Mouse (Mus musculus) liver, embryonic 14.5 days (tissue): ENCODE measurements around the gene Ddx52. TPM values are rescaled to one million over a fixed set of nuclear protein-coding genes. Genes with fewer than 3 reads are reported as not detected.

Experiments used
- ATAC-seq: fragments of 200-750 bp; cut with Nextera tagmentation; 2 replicates; pipeline ENCODE4 v1.8.0; 2017; ENCODE audit warnings: moderate number of reproducible peaks, mild to moderate bottlenecking, moderate library complexity; ENCODE audit not compliant: insufficient read depth
- DNase-seq, 3 experiments: peaks; one replicate each; pipeline ENCODE4 v3.0.0-alpha.2; 2012 to 2013; ENCODE audit warnings: low read depth in 3 of 3, low spot score in 3 of 3
- H3K27ac ChIP-seq: fragments of 300-500 bp; sonication (generic); 2 replicates; pipeline ENCODE4 v1.5.1; 2014; ENCODE audit warnings: moderate library complexity, mild to moderate bottlenecking, control low read depth, inconsistent platforms
- H3K27me3 ChIP-seq: fragments of 300-500 bp; sonication (generic); 2 replicates; pipeline ENCODE4 v1.6.1; 2014; ENCODE audit warnings: mild to moderate bottlenecking, low read length, moderate library complexity; ENCODE audit not compliant: control insufficient read depth, insufficient read depth
- H3K36me3 ChIP-seq: fragments of 300-500 bp; sonication (generic); replicated peaks from 2 replicates; pipeline ENCODE4 v1.6.1; 2014; ENCODE audit warnings: low read depth; ENCODE audit not compliant: control insufficient read depth, insufficient read depth
- H3K4me1 ChIP-seq, 2 experiments: fragments of 200-500 bp in 1 of 2; fragments of 300-500 bp in 1 of 2; sonication (generic) in 1 of 2; replicated peaks; 2 replicates each; pipeline ENCODE4 v1.6.1; 2012 to 2014; ENCODE audit warnings: antibody characterized with exemption in 1 of 2, inconsistent platforms in 1 of 2, low read length in 1 of 2; ENCODE audit not compliant: control insufficient read depth in 2 of 2, insufficient read depth in 2 of 2
- H3K4me2 ChIP-seq: fragments of 300-500 bp; sonication (generic); 2 replicates; pipeline ENCODE4 v1.6.1; 2014; ENCODE audit warnings: low read depth, mild to moderate bottlenecking, control low read depth, moderate library complexity
- H3K4me3 ChIP-seq, 2 experiments: fragments of 200-500 bp in 1 of 2; fragments of 300-500 bp in 1 of 2; sonication (generic) in 1 of 2; 2 replicates each; pipeline ENCODE4 v1.5.1; 2012 to 2014; ENCODE audit warnings: low read depth in 2 of 2, low read length in 2 of 2, mild to moderate bottlenecking in 2 of 2, control low read depth in 1 of 2, inconsistent platforms in 1 of 2, moderate library complexity in 1 of 2; ENCODE audit not compliant: insufficient read depth in 1 of 2
- H3K9ac ChIP-seq: fragments of 300-500 bp; sonication (generic); replicated peaks from 2 replicates; pipeline ENCODE4 v1.6.1; 2014; ENCODE audit warnings: mild to moderate bottlenecking, control low read depth, moderate library complexity
- H3K9me3 ChIP-seq: fragments of 300-500 bp; sonication (generic); 2 replicates; pipeline ENCODE4 v1.6.1; 2016; ENCODE audit warnings: low read length, mixed read lengths; ENCODE audit not compliant: control insufficient read depth
- CTCF ChIP-seq: IDR thresholded peaks from 2 replicates; pipeline ENCODE4 v1.5.1; 2016; ENCODE audit warnings: antibody characterized with exemption, low read depth, control low read depth
- EP300 ChIP-seq: IDR thresholded peaks from 2 replicates; pipeline ENCODE4 v1.6.1; 2016; ENCODE audit warnings: antibody characterized with exemption, low read depth
- WGBS: fragments of 180-500 bp; shearing (Covaris S2); extraction: QIAGEN DNeasy Blood & Tissue Kit; methylation state at CpG from one replicate; pipeline ENCODE4 v1.1.7; 2014; ENCODE audit not compliant: insufficient replicate concordance; 5-methylcytosine and 5-hydroxymethylcytosine counted together
- polyA plus RNA-seq, 2 experiments: library from polyadenylated mRNA; depleted of rRNA in 1 of 2; stranded (reverse) in 1 of 2; unstranded in 1 of 2; fragments of >200 nt; fragmentation: Nextera tagmentation in 1 of 2; extraction: Ambion mirVana in 1 of 2; gene quantifications; 2 replicates each; pipeline versions ENCODE4 v1.2.1 to v1.2.3; 2012 to 2014

Gene Ddx52
- polyA plus RNA-seq, 2 experiments = 8.6 to 16.6 TPM

DNA sequence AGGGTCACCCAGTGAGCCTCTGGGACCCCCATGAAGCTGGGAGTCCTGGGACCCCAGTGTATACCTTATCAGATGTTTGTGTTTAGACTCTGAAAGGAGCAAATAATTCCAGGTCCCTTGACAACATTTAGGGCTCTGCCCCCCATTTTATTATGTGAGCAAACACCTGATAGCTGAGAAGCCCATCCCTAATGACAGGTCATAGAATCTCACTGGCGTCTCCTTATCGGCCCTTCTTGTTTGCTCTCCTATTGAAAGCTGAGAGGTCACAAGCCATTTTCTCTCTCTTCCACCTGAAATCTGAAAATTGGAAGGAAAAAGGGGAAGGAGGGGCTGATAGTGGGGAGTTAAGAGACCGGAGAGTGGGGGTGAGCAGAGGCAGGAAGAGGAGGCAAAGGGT lies 39.0 kb upstream of the Ddx52 start:
- H3K9me3 ChIP-seq = no peaks in the 10 kb centered on the region
- DNase-seq = no peak
- H3K4me1 ChIP-seq = peaks cover 0 to 3% of the 10 kb centered on the region in 2 experiments; a peak in 1 of 4 replicates
- H3K36me3 ChIP-seq = no peaks in the 10 kb centered on the region
- no peak overlapping the region for H3K4me2 ChIP-seq
- TF ChIP-seq EP300 (no peak), CTCF (no peak)
- no peaks in the 10 kb centered on the region for H3K27me3 ChIP-seq
- 66% methylated on average over 3 of the region's 3 CpGs for WGBS
- no peak overlapping the region for H3K9ac ChIP-seq
- no peak overlapping the region for H3K27ac ChIP-seq
- ATAC-seq = no peak
- no peak overlapping the region for H3K4me3 ChIP-seq

DNA sequence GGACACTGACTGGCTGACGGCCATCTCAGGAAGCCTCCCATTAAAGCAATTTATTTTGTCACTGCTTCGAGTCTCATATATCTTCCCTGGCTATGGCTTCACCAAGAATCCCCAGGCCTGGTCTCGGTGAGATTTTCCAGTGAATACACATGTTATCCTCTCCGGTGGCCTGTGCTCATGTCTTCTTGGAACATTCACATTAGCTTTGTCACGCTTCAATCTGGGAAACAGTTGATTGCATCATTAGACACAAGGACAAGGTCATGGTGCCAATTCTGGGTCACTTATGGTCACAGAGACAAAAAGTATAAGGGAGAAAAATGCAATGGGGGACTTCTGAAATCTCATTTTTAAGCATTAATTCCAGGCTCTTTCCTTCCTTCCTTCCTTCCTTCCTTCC lies 36.1 kb upstream of the Ddx52 start:
- DNase-seq (no peak), ATAC-seq (no peak)
- 56% methylated on average over 5 of the region's 5 CpGs for WGBS

DNA sequence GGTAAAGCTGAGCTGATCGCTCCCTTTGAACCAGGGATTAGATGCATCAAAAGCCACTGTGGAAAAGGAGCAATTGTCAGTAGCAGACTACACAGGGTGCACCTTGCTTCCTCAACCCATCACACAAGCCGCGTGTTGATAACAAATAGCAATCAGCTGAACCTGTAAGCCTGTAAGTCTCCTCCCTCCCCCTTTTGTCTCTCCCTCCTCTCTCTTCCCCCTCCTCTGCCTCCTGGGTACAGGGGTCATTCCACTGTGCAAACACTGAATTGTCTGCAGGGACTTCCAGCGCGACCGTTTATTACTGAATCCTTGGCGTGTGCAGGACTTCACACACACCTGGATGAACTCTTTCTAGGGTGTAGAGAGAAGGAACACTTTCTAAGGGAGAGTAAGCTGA lies 33.5 kb upstream of the Ddx52 start:
- Histone ChIP-seq H3K36me3 (no peaks in the 10 kb centered on the region), H3K4me3 (no peak overlapping the region), H3K27me3 (no peaks in the 10 kb centered on the region), H3K4me1 (peaks cover 0 to 3% of the 10 kb centered on the region in 2 experiments; a peak in 2 of 4 replicates), H3K9ac (no peak overlapping the region), H3K27ac (no peak overlapping the region), H3K9me3 (no peaks in the 10 kb centered on the region), H3K4me2 (no peak overlapping the region)
- DNase-seq = no peak
- ATAC-seq = no peak
- 49% methylated on average over 7 of the region's 7 CpGs for WGBS
- TF ChIP-seq EP300 (no peak), CTCF (no peak)

More for the DNA sequence above, 36.1 kb upstream of the Ddx52 start:
- H3K4me1 ChIP-seq = peaks cover 0 to 3% of the 10 kb centered on the region in 2 experiments; a peak in 2 of 4 replicates
- no peak overlapping the region for H3K27ac ChIP-seq
- no peaks in the 10 kb centered on the region for H3K27me3 ChIP-seq
- H3K36me3 ChIP-seq = no peaks in the 10 kb centered on the region
- H3K4me3 ChIP-seq = no peak overlapping the region
- H3K4me2 ChIP-seq = no peak overlapping the region
- no peaks in the 10 kb centered on the region for H3K9me3 ChIP-seq
- no peak for TF ChIP-seq EP300
- no peak for TF ChIP-seq CTCF
- H3K9ac ChIP-seq = no peak overlapping the region

DNA sequence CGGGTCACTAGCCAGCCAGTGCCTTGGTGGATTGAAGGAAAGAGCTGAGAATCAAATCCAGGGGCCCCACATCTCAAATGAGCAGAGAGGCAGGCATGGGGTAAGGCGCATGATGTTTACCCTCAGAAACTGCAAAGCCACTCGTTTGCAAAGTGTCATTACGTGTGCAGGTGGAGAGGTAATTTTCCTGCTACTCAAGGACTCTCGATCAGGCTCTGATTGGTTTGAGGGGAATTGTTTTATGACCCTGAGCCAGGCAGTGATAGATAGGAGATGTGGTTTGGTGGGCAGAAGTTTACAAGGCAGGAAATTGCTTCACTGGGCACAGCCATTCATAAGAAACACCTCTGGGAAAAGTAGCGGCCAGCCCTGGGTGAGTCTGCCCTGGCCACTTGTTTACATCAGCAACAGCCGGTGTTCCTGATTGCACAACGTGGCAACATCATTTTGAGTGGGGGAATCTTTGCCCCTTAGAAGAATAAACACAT lies 28.0 kb upstream of the Ddx52 start:
- Histone ChIP-seq H3K9ac (no peak overlapping the region), H3K4me3 (no peak overlapping the region), H3K27ac (no peak overlapping the region), H3K27me3 (no peaks in the 10 kb centered on the region), H3K9me3 (no peaks in the 10 kb centered on the region), H3K4me2 (no peak overlapping the region), H3K36me3 (no peaks in the 10 kb centered on the region), H3K4me1 (peaks cover 0 to 7% of the 10 kb centered on the region in 2 experiments; a peak in 1 of 4 replicates)
- WGBS = 21% methylated on average over 8 of the region's 8 CpGs
- TF ChIP-seq CTCF (no peak), EP300 (no peak)
- ATAC-seq = no peak
- no peak for DNase-seq

DNA sequence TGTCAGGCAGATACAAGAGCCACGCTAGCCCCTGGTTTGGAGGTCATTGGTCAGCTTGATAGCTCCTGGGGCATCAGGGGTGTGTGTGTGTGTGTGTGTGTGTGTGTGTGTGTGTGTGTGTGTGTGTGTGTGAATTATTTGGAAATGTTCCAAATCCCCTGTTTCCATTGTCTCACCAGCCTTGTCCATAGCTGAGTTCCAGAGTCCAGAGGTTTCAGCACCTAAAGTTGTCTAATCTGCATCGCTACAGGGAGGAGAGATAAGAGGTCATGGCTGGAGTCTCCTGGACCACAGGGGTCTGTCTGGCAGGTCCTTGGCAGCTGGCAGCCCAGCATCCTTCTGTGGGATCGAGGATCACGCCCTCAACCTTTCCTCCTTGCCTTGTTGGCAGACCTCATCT lies 27.4 kb upstream of the Ddx52 start:
- DNase-seq (no peak), ATAC-seq (no peak)
- WGBS = 63% methylated on average over 4 of the region's 4 CpGs
- TF ChIP-seq EP300 (no peak), CTCF (no peak)
- no peaks in the 10 kb centered on the region for H3K9me3 ChIP-seq
- H3K36me3 ChIP-seq = no peaks in the 10 kb centered on the region
- no peak overlapping the region for H3K4me3 ChIP-seq
- no peaks in the 10 kb centered on the region for H3K27me3 ChIP-seq
- H3K4me1 ChIP-seq = peaks cover 0 to 7% of the 10 kb centered on the region in 2 experiments; a peak in 1 of 4 replicates
- no peak overlapping the region for H3K27ac ChIP-seq
- no peak overlapping the region for H3K9ac ChIP-seq
- no peak overlapping the region for H3K4me2 ChIP-seq
